ENCODE assay signal across 10 mouse cellular contexts in the genomic region with DNA sequence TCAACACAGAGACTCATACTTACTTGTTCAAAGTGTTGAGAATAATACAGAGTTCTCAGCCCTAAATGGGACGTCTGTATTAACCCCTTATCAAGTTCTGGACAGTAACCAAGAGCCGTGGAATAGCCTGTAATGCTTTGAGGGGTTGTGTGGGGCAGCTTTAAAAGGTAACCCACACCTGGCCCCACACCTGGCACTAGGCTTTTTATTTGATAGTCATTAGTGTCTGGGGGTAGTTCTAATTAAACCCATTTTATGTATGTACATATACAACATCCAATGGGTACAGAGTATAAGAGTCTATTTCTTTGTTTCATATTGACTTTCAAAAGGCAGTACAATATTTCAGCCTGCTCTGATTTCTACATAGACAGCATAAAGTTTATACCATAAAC. TPM values are rescaled to one million over a fixed set of nuclear protein-coding genes. Genes with fewer than 3 reads are reported as not detected.
DNase-seq lines count a peak whose midpoint lies in the region; ATAC-seq lines count a peak whose summit lies in the region.
"Had no signal": no experiment of that assay in that cellular context is flagged by ENCODE, and none has a peak within 500 bp of the region (broad histone marks: within the 10 kb centered on the region; RNA-seq: fewer than 3 reads in every experiment).

No protein-coding gene starts in this region.

- peak overlapping the region; percentile 100 for H3K4me2 ChIP-seq in heart, embryonic 14.5 days (ENCODE audit: low read length)
- H3K4me2 ChIP-seq in embryonic facial prominence, embryonic 12.5 days (replicated peaks): peak overlapping the region; percentile 99
- peak overlapping the region; percentile 77 for H3K4me2 ChIP-seq in hindbrain, embryonic 16.5 days (ENCODE audit: low read length)
- H3K4me2 ChIP-seq in midbrain, embryonic 14.5 days (ENCODE audit: low read length): peak overlapping the region; percentile 93

- peak overlapping the region in 1 of 2 experiments; percentile 66; a peak in 2 of 4 replicates for H3K4me3 ChIP-seq in heart, embryonic 14.5 days (ENCODE audit: control insufficient read depth in 1 of 2, insufficient read depth in 1 of 2, low read depth in 1 of 2, low read length in 2 of 2)
- peak overlapping the region; percentile 65 for H3K4me3 ChIP-seq in embryonic facial prominence, embryonic 12.5 days
- H3K4me3 ChIP-seq in hindbrain, embryonic 16.5 days (ENCODE audit: low read length): peak overlapping the region; percentile 78
- H3K4me3 ChIP-seq in midbrain, embryonic 14.5 days (replicated peaks; ENCODE audit: low read depth, low read length): peak overlapping the region; percentile 73

- DNase-seq in heart, postnatal 25 days (ENCODE audit: low spot score): no peak
- DNase-seq in midbrain, embryonic 14.5 days: no peak
- no peak for DNase-seq in spleen, adult 12 weeks (ENCODE audit: low spot score)
- no peak for DNase-seq in kidney, adult 8-10 months
- no peak for DNase-seq in cerebellum, adult 11-12 months

- intact Hi-C loops in heart, postnatal 25 days (cut with DNase I): loop anchor here (10.0 kb wide), 1 partner anchor 160 kb away; no protein-coding TSS in a partner anchor

- peaks cover 0 to 5% of the 10 kb centered on the region in 2 experiments; a peak in 1 of 4 replicates for H3K4me1 ChIP-seq in heart, embryonic 14.5 days (ENCODE audit: control insufficient read depth in 2 of 2, insufficient read depth in 2 of 2, low read length in 2 of 2)
- H3K4me1 ChIP-seq in embryonic facial prominence, embryonic 12.5 days: no peaks in the 10 kb centered on the region; the same call in 1 of the 2 replicates
- H3K4me1 ChIP-seq in hindbrain, embryonic 16.5 days (ENCODE audit: control insufficient read depth, insufficient read depth, low read depth, low read length): peaks cover 6% of the 10 kb centered on the region; the same call in 1 of the 2 replicates
- H3K4me1 ChIP-seq in midbrain, embryonic 14.5 days (ENCODE audit: control insufficient read depth, insufficient read depth, low read length): 0 out of 2 replicates have a peak, but pooled peaks cover 6% of the 10 kb centered on the region

- no peaks in the 10 kb centered on the region for H3K36me3 ChIP-seq in heart, embryonic 14.5 days (ENCODE audit: control insufficient read depth, insufficient read depth, low read length)
- H3K36me3 ChIP-seq in embryonic facial prominence, embryonic 12.5 days: no peaks in the 10 kb centered on the region
- no peaks in the 10 kb centered on the region for H3K36me3 ChIP-seq in hindbrain, embryonic 16.5 days (ENCODE audit: control insufficient read depth, insufficient read depth, low read length)
- no peaks in the 10 kb centered on the region for H3K36me3 ChIP-seq in midbrain, embryonic 14.5 days (ENCODE audit: control insufficient read depth, insufficient read depth, low read length)

- no peak overlapping the region for H3K9ac ChIP-seq in heart, embryonic 14.5 days (ENCODE audit: low read length)
- H3K9ac ChIP-seq in embryonic facial prominence, embryonic 12.5 days: no peak overlapping the region
- H3K9ac ChIP-seq in hindbrain, embryonic 16.5 days (ENCODE audit: low read depth, low read length): peak overlapping the region; percentile 80; the same call in 1 of the 2 replicates
- H3K9ac ChIP-seq in midbrain, embryonic 14.5 days (replicated peaks; ENCODE audit: low read length): no peak overlapping the region; the same call in 1 of the 2 replicates

- ATAC-seq in heart, embryonic 14.5 days (ENCODE audit: insufficient number of reproducible peaks, insufficient read depth, low FRiP score, low read depth): no peak
- ATAC-seq in embryonic facial prominence, embryonic 12.5 days (ENCODE audit: insufficient number of reproducible peaks, insufficient read depth, low FRiP score, low TSS enrichment): no peak; the same call in 1 of the 2 replicates
- ATAC-seq in hindbrain, embryonic 16.5 days: no peak
- ATAC-seq in midbrain, embryonic 14.5 days (ENCODE audit: low FRiP score, low TSS enrichment): no peak

- H3K27ac ChIP-seq in heart, embryonic 14.5 days (replicated peaks in 1 of 2; ENCODE audit: control insufficient read depth in 1 of 2, insufficient read depth in 1 of 2, low read depth in 2 of 2, low read length in 2 of 2): no peak overlapping the region
- no peak overlapping the region for H3K27ac ChIP-seq in embryonic facial prominence, embryonic 12.5 days
- peak overlapping the region; percentile 89; the same call in 1 of the 2 replicates for H3K27ac ChIP-seq in hindbrain, embryonic 16.5 days (ENCODE audit: low read depth, low read length)
- H3K27ac ChIP-seq in midbrain, embryonic 14.5 days (replicated peaks; ENCODE audit: low read depth, low read length): no peak overlapping the region

- H3K27me3 ChIP-seq in heart, embryonic 14.5 days (ENCODE audit: control insufficient read depth, insufficient read depth, low read length): no peaks in the 10 kb centered on the region; the same call in 1 of the 2 replicates
- 0 out of 2 replicates have a peak, but pooled peaks cover 6% of the 10 kb centered on the region for H3K27me3 ChIP-seq in embryonic facial prominence, embryonic 12.5 days
- no peaks in the 10 kb centered on the region for H3K27me3 ChIP-seq in hindbrain, embryonic 16.5 days (replicated peaks; ENCODE audit: control insufficient read depth, insufficient read depth, low read length)
- no peaks in the 10 kb centered on the region for H3K27me3 ChIP-seq in midbrain, embryonic 14.5 days (ENCODE audit: control insufficient read depth, insufficient read depth, low read length)
- H3K27me3 ChIP-seq: CH12.LX had no signal

- WGBS in heart, embryonic 14.5 days: 35% methylated on average over 2 of the region's 2 CpGs
- WGBS in embryonic facial prominence, embryonic 12.5 days: 56% methylated on average over 2 of the region's 2 CpGs
- 54% methylated on average over 2 of the region's 2 CpGs for WGBS in hindbrain, embryonic 16.5 days
- WGBS in midbrain, embryonic 14.5 days: 56% methylated on average over 2 of the region's 2 CpGs

- H3K9me3 ChIP-seq in heart, embryonic 14.5 days (ENCODE audit: control insufficient read depth, low read length): no peaks in the 10 kb centered on the region
- no peaks in the 10 kb centered on the region for H3K9me3 ChIP-seq in embryonic facial prominence, embryonic 12.5 days
- no peaks in the 10 kb centered on the region for H3K9me3 ChIP-seq in hindbrain, embryonic 16.5 days (ENCODE audit: control insufficient read depth, low read length)
- no peaks in the 10 kb centered on the region for H3K9me3 ChIP-seq in midbrain, embryonic 14.5 days (ENCODE audit: control insufficient read depth, low read length)

RNA-seq across cellular contexts. Expression of a gene that starts 4.6 kb away (rescaled TPM):
- polyA plus RNA-seq in heart, embryonic 14.5 days (2014; fragmentation: Nextera tagmentation; extraction: Ambion mirVana): not detected in 2 replicates
- total RNA-seq in heart, postnatal 25 days (2021): not detected
- polyA plus RNA-seq in embryonic facial prominence, embryonic 12.5 days (2016; fragmentation: Nextera tagmentation; extraction: Ambion mirVana): 0.06 and 0.10 TPM in 2 replicates
- 0.11 and 0.20 TPM in 2 replicates for polyA plus RNA-seq in hindbrain, embryonic 16.5 days (2015; fragmentation: Nextera tagmentation; extraction: Ambion mirVana)
- 0.12 TPM in 1 of 2 replicates, not detected in the other for polyA plus RNA-seq in midbrain, embryonic 14.5 days (2014; fragmentation: Nextera tagmentation; extraction: Ambion mirVana)
- total RNA-seq: left cerebral cortex, postnatal 10 days had no signal

RNA-seq across cellular contexts. Expression of a gene that starts 38.0 kb away (rescaled TPM):
- polyA plus RNA-seq in heart, embryonic 14.5 days (2014; fragmentation: Nextera tagmentation; extraction: Ambion mirVana): not detected in 2 replicates
- not detected for total RNA-seq in heart, postnatal 25 days (2021)
- not detected in 2 replicates for polyA plus RNA-seq in embryonic facial prominence, embryonic 12.5 days (2016; fragmentation: Nextera tagmentation; extraction: Ambion mirVana)
- polyA plus RNA-seq in hindbrain, embryonic 16.5 days (2015; fragmentation: Nextera tagmentation; extraction: Ambion mirVana): not detected in 2 replicates
- polyA plus RNA-seq in midbrain, embryonic 14.5 days (2014; fragmentation: Nextera tagmentation; extraction: Ambion mirVana): not detected in 2 replicates
- total RNA-seq: CH12.LX; left cerebral cortex, postnatal 10 days had no signal

RNA-seq across cellular contexts. Expression of a gene that starts 49.6 kb away (rescaled TPM):
- polyA plus RNA-seq in heart, embryonic 14.5 days (2014; fragmentation: Nextera tagmentation; extraction: Ambion mirVana): 16.2 and 19.4 TPM in 2 replicates
- total RNA-seq in heart, postnatal 25 days (2021): 1 to 10 TPM; 5.6 to 6.1 TPM
- polyA plus RNA-seq in embryonic facial prominence, embryonic 12.5 days (2016; fragmentation: Nextera tagmentation; extraction: Ambion mirVana): 21.6 and 23.4 TPM in 2 replicates
- 6.2 and 6.9 TPM in 2 replicates for polyA plus RNA-seq in hindbrain, embryonic 16.5 days (2015; fragmentation: Nextera tagmentation; extraction: Ambion mirVana)
- 4.5 and 8.3 TPM in 2 replicates for polyA plus RNA-seq in midbrain, embryonic 14.5 days (2014; fragmentation: Nextera tagmentation; extraction: Ambion mirVana)
